Mouse (Mus musculus): ENCODE measurements around the gene Rnf187.

The Rnf187 gene

GRCm38 (mm10) chr11:58947306-58947705, 8.6 kb upstream of the Rnf187 start:
- DNase-seq (ENCODE audit: low read depth) = no peak

GRCm38 (mm10) chr11:58944136-58944535, 5.4 kb upstream of the Rnf187 start:
- no peak for DNase-seq (ENCODE audit: low read depth)

GRCm38 (mm10) chr11:58939088-58939439, 348 bp upstream of the Rnf187 start:
- no peak for DNase-seq (ENCODE audit: low read depth)

DNA sequence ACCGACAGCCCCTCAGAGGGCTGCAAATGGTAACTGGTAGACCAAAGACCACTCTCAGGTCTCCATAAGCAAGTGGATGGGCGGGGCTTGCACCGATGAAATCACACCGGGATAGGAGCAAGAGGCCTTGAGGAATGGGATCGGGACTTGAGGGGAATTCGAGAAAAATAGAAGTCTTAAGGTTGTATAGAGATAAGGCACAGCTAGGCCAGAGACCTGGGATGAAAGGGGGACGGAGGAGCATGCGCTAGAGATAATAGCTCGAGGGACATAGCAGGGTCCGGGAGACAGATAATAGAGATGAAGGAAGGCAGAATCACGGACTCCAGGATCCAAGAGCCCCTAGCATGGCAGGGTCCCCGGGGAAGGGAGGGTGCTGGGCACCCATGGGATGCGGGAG, 807 bp downstream of the Rnf187 start:
- no peak for DNase-seq (ENCODE audit: low read depth)

- peak; percentile 35 for DNase-seq (ENCODE audit: low read depth)
Measured at GRCm38 (mm10) chr11:58931576-58931975, 7.1 kb downstream of the Rnf187 start.

GRCm38 (mm10) chr11:58930254-58930653, 8.5 kb downstream of the Rnf187 start:
- no peak for DNase-seq (ENCODE audit: low read depth)

DNA sequence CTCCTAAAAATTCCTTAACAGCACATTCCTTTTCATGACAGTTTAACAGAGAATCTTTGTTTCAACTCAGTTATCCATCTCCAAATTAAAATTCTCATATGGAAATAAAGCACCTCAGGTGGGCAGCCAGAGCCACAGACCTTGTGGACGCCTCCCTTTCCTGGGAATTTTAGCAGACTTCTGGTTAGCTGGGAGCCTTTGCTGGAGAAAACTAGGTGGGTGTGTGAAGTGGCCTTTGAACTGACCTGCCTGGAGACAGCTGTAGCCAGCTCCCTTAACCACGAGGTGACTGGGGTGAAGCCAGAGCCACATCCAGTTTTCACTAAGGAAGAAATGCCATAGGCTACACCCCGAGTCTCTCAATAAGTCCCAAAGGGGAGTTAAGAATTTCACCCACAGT, 9.1 kb downstream of the Rnf187 start:
- no peak for DNase-seq (ENCODE audit: low read depth)

GRCm38 (mm10) chr11:58929055-58929454, 9.7 kb downstream of the Rnf187 start:
- no peak for DNase-seq (ENCODE audit: low read depth)

DNA sequence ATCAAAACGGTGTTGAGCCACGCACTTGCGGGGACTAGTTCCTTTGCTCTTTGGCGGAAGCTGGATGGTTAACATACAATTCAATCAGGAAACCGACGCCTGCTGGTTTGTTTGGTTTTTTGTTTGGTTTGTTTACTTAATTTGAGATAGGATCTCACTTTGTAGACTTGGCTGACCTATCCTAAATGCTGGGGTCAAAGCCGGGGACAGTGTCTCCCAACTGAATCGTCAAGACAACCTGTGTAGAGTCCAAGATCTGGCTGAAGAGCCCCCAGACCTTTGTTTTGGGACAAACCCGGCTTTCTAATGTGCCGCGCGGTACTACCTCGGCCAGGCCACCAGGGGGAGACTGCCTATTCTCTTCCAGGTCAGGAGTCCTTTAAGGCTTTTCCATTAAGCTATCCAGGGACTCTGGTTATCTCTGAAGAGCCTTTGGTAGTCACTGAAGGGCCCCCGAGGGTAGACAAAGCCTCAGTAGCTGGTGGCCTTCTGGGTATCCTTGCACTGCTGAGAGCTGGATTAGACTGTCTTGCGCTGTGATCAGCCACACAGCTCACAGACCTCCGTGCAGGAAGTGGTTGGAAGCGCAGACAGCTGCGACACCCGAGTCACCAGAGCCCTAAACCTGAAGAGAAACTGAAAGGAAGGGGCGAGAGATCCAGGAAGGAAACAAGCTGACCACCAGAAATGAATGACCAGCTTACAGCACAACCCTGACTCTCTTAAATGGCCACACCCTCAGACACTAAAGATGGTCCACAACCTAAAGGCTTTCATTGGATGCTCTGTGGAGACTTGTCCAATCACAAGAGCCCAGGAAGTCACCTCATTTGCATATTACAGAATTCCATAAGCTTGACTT, 10.7 kb downstream of the Rnf187 start:
- DNase-seq (ENCODE audit: low read depth) = peak; percentile 98

- no peak for DNase-seq (ENCODE audit: low read depth)
Measured at GRCm38 (mm10) chr11:58927053-58927452, 11.7 kb downstream of the Rnf187 start.

GRCm38 (mm10) chr11:58926651-58927050, 12.1 kb downstream of the Rnf187 start:
- no peak for DNase-seq (ENCODE audit: low read depth)

DNA sequence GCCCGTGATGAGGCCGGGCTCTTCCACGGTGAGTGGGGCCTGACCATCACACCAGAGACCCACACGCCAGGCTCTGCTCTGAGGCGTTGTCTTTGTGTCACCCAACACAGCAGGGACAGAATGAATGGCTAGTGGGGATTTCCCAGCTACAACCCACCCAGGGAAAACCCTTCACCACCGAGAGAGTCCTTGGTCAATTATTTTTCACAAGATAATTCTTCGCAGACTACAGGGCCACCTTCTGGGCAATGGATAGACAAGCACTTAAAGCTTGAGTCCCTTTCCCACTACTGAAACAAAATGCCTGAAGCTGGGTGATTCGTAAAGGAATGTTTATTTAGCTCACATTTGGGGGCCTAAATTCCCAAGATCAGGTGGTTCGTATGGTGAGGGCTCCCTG, 16.3 kb downstream of the Rnf187 start:
- no peak for DNase-seq (ENCODE audit: low read depth)

DNA sequence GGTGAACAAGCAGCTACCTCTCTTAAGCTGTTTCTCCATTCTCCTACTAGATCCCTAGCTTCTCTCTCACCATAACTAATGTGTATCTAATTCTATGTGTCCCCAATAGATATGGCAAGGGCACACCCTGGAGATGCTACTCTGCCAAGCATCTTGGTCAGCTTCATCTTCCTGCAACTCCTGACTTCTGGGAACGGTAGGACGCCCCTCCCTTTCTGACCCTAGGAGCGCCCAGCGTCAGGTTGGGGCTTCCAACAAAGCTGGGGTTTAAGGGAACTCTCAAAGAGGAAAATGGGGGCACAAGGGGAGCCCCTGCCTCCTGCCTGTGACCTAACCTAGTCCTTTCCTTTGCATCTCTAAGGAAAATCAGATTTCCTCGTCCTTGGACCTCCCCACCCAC, 20.0 kb downstream of the Rnf187 start:
- no peak for DNase-seq (ENCODE audit: low read depth)

DNA sequence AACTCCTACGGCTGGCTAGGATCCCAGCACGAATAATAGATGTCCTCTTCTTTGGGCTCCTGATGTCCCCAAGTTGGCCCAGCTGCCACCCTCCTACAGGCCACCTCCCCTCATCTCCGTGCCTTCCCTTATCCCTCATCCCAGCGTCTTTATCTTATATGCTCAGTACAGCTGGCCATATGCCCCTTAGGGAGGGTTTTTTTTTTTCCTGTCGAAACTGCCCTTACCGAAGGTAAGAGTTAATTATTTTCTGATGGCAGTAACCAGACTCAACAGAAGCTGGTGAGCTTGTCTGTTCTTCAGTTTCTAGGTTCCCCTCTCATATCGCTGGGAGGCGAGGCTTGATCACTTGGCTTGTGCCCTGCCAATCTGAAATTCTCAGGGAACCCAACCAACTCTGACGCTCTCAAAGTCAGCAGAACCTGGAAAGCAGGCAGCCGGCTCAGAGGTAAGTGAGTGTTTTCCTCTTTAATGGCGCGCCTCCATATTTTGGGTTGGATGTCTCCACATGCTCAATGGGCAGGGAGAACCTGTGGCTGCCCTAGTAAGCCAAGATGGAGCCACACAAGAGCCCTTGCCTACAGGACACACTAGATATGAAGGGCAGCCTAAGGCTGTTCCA, 20.9 kb downstream of the Rnf187 start, which contains the start of gene Btnl10:
TSS of gene Btnl10 (plus strand) at position 164 of the 622 bp plus-strand sequence.
- DNase-seq (ENCODE audit: low read depth) = no peak

DNA sequence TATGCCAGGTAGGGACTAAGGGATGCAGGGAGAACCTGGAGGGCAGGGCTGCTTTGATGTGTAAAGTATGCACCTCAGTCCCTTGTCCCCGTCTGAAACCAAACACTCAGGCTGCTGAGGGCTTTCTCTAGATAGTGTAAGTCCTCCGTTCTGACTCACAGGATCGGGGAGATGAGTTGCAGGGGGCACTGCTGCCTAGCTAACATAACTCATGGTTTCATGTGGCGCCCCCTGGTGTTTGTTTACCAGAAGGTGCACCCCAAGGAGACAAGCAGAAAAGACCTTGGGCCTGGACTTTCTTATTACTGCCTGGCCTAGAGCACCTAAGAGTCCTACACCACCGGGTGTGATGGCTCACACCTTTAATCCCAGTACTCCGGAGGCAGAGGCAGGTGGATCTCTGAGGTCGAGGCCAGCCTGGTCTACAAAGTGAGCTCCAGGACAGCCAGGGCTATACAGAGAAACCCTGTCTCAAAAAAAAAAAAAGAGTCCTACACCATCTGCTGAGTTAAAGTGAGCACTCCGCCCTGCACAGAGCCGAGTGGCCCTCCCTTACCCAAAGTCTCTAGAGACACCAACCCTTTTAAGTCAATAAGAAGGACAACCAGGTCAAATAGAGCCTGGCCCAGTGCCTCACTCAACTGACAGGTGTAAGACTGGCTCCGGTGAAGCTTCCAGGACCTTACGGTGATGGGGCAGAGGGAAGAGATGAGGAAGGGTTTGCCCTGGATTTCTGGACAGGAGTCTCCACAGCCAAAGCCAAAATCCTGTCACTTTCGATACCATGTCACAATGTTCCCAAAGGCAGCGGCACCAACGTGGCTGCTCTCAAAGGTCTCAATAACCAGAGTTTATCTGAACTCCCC, 21.6 kb downstream of the Rnf187 start:
- peak; percentile 84 for DNase-seq (ENCODE audit: low read depth)

GRCm38 (mm10) chr11:58914461-58915028, 24.2 kb downstream of the Rnf187 start:
- peak; percentile 75 for DNase-seq (ENCODE audit: low read depth)

DNA sequence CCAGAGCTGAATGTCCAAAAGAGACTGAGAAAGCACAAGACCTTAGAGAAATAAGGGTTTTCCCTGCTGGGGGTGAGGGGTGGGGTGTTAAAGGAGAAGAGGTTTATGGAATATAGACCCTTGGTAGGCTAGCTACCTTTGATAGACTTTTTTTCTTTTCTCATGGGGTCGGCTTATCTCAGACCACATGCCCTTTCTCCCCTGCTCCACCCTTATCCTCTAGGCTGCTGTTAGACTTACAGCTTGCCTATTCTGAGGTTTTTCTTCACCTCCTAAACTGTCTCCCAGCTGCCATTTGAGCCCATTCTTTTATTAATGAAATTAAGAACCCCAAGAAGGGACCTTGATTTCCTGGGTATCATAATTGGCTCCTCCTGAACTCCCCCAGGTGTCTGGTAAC, 24.9 kb downstream of the Rnf187 start:
- DNase-seq (ENCODE audit: low read depth) = no peak

DNA sequence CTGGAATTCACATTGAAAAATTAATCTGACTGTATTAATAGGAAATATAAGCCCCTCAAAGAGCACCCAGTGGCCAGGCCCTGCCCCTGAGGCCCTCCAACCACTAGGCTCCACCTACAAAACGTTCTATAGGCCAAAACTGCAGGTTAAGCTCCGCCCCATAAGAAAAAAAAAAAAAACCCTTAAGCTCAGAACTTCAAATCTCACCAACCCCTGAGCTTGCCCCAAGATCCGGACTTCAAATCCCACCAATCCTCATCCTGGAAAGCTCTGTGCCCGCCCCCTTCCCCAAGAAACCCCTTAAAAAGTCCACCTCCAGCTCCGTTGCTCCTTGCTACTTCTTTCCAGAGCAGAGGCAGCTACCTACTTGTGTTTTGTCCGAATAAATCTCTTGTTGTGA, 33.9 kb downstream of the Rnf187 start:
- DNase-seq (ENCODE audit: low read depth) = peak; percentile 85

- DNase-seq (ENCODE audit: low read depth) = no peak
Measured at GRCm38 (mm10) chr11:58904410-58904718, 34.4 kb downstream of the Rnf187 start.

DNA sequence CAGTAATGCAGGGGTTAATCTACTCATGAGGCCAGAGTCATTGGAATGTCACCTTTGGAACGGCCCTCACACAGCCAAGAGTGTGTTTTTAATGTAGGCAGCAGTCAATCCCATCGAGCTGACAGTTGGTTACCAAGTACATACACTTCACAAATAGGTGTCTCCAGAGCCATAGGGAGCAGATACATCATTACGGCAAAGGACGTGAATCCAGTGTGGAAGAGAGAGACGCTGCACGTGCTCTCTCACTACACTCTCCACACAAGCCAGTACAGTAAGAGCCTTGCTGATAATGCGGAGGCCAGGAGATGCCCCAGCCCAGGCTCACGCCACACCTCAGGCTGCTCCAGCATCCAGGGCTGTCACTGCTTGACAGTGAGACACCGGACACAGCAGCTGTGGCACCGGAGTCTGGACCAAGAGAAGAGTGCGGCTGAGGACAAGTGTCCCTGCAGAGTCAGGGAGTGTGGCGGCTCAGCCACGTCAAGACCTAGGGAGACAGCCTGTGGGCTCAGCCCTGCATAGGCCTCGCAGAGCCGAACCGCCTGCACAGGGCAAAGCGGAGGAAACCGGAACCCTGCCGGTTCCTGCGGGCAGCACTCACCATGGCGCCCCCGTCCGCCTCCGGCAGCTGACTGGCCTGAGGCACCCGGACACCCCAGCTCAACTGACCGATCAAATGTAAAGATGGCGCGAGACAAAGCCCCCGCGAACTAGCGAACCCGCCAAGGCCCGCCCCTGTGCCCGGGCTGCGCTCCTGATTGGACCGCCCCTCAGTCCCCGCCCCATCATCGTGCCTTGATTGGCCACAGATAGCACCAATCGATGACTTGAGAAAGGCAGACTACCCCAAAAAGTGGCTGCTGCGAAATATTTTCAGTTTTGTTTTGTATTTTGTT, 35.0 kb downstream of the Rnf187 start, which contains the start of gene Zfp39:
TSS of gene Zfp39 (minus strand) at position 715 of the 899 bp plus-strand sequence.
- DNase-seq (ENCODE audit: low read depth) = peak; percentile 96

DNA sequence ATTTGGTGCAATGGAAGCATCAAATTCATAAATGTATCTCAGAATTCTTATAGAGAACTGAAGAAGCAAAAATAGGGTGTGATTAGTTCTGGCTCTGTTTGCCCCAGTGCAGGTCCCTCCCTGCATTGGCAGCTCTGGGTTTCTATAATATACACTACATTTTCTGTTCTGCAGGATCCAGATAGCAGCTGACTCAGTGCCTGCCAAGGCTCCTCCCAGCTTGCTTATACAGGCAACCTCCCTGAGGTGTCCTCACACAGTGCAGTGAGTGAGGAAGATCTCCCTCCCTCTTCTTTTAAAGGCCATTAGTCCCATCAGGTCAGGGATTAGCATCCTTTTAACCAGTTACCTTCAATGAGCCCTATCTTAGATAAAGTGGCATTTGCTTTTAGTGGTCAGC, 37.6 kb downstream of the Rnf187 start:
- DNase-seq (ENCODE audit: low read depth) = no peak

Measured in 416B (cell line).